Mouse (Mus musculus) heart, adult 2 months (tissue): ENCODE measurements around the gene Adam11. TPM values are rescaled to one million over a fixed set of nuclear protein-coding genes. Genes with fewer than 3 reads are reported as not detected.
"Not testable (repeated sequence)": the region's sequence is repeated elsewhere in the genome, so short reads cannot be mapped to it uniquely, and the experiment has no call there.

Source experiments
- DNase-seq, 2 experiments: peaks; one replicate each; pipeline ENCODE4 v3.0.0; 2021
- H3K27ac ChIP-seq: fragments of 200-600 bp; 2 replicates; pipeline ENCODE4 v1.8.1; 2022
- H3K27me3 ChIP-seq: fragments of 200-500 bp; 2 replicates; pipeline ENCODE4 v1.6.1; 2012; ENCODE audit warnings: mild to moderate bottlenecking, low read length, inconsistent platforms, mixed read lengths; ENCODE audit not compliant: control insufficient read depth, insufficient read depth
- H3K36me3 ChIP-seq: fragments of 200-500 bp; 2 replicates; pipeline ENCODE4 v1.6.1; 2012; ENCODE audit warnings: low read length, inconsistent platforms; ENCODE audit not compliant: control insufficient read depth, insufficient read depth
- H3K4me1 ChIP-seq: fragments of 200-500 bp; 2 replicates; pipeline ENCODE4 v1.6.1; 2011; ENCODE audit warnings: low read length; ENCODE audit not compliant: control insufficient read depth, insufficient read depth
- H3K4me3 ChIP-seq: fragments of 200-600 bp; 2 replicates; pipeline ENCODE4 v1.8.1; 2022
- H3K79me2 ChIP-seq: fragments of 200-500 bp; replicated peaks from 2 replicates; pipeline ENCODE4 v1.6.1; 2012; ENCODE audit warnings: mild to moderate bottlenecking, inconsistent platforms, low read length, moderate library complexity, mixed read lengths; ENCODE audit not compliant: control insufficient read depth, insufficient read depth
- H3K9ac ChIP-seq: fragments of 200-500 bp; 2 replicates; pipeline ENCODE4 v1.6.1; 2012; ENCODE audit warnings: low read depth, mild to moderate bottlenecking, control low read depth, inconsistent platforms, low read length, mixed read lengths
- CTCF ChIP-seq: fragments of 200-600 bp; IDR thresholded peaks from 2 replicates; pipeline ENCODE4 v1.8.1; 2022; ENCODE audit warnings: antibody characterized with exemption, mild to moderate bottlenecking, moderate library complexity
- EP300 ChIP-seq: fragments of 200-500 bp; IDR thresholded peaks from 2 replicates; pipeline ENCODE4 v1.6.1; 2011; ENCODE audit warnings: low read depth, low read length, control low read depth; ENCODE audit not compliant: insufficient read depth
- POLR2A ChIP-seq: fragments of 200-500 bp; IDR thresholded peaks from 2 replicates; pipeline ENCODE4 v1.6.1; 2011; ENCODE audit warnings: mild to moderate bottlenecking, low read depth, low read length, control low read depth; ENCODE audit not compliant: insufficient read depth
- WGBS: fragments of 180-500 bp; shearing (Covaris S2); methylation state at CpG from one replicate; pipeline ENCODE4 v1.1.7; 2018; 5-methylcytosine and 5-hydroxymethylcytosine counted together
- intact Hi-C: fragments of 180-260 bp; cut with DNase I; formaldehyde crosslinking; loops from one replicate; pipeline ENCODE4 v1.15.1; 2025
- long read RNA-seq: library from polyadenylated mRNA; stranded (forward); transcript quantifications from one replicate; pipeline ENCODE4 v2.0.0, GENCODE M21; 2021
- polyA plus RNA-seq: library from polyadenylated mRNA; depleted of rRNA; stranded (reverse); fragments of >200 nt; gene quantifications from 2 replicates; pipeline ENCODE4 v1.2.3, GENCODE M21; 2012; rRNA removed
- total RNA-seq, 2 experiments: library from RNA; stranded (reverse); gene quantifications; 2 replicates each; pipeline ENCODE4 v1.2.3; 2021

Gene Adam11
- total RNA-seq (1 to 10 TPM; 3.4 to 4.9 TPM), polyA plus RNA-seq (10.1 and 12.5 TPM in 2 replicates)
- long read RNA-seq, full-length matches to known transcripts = 1 of 2 reads
- long read RNA-seq, partial matches to known transcripts = 1 of 2 reads
- long read RNA-seq, other reads (novel, unspliced or antisense) = 0 of 2 reads

DNA sequence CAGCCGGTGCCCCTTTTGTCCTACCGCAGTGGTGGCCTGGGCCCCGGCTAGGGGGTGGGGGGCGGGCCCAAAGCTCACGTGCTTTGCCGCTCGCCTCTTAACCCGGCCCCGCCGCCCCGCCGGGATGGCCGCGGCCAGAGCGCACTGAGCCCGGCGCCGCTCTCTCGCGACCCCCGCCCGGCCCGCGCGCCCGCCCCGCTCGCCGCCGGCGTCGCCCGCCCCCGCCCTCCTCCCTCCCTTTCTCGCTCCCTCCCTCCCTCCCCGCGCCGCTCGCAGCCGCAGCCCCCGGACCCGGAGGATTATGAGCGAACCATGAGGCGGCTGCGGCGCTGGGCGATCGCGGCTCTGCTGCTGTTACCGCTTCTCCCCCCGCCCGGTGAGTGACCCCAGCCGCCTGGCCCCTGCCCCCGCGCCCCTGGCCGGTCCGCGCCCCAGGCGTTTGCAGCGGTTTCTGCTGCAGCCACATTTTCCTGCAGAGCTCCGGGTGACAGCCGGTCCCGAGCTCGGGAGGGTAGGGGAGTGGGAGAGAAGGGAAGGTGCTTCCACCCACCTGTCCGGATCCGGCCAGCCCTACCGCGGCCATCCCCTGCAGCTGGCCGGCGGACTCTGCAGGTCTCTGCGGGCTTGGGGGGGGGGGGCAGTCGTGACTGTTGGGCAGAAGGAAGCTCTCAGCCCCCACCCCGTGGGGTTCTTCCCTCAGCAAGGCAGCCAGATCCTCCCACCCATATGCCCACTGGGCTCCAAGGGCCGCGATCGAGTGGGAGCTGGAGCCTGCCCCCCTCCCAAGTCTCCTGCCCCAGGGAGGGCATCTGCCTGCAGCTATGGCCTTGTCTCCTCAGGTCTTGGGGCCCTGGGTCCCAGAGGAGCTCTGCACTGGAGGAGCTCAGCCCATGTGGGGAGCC, at the start of gene Adam11:
TSS of gene Adam11 (plus strand) at position 131 of the 902 bp plus-strand sequence.
- Histone ChIP-seq H3K4me1 (no peaks in the 10 kb centered on the region; the same call in 1 of the 2 replicates), H3K27me3 (peaks cover 6% of the 10 kb centered on the region; the same call in 1 of the 2 replicates), H3K9ac (peak within 1 kb of the TSS; percentile 62), H3K4me3 (peak within 1 kb of the TSS; percentile 57), H3K36me3 (no peaks in the 10 kb centered on the region), H3K79me2 (no peaks in the 10 kb centered on the region), H3K27ac (no peak within 1 kb of the TSS)
- DNase-seq = no peak
- no peak for TF ChIP-seq CTCF
- TF ChIP-seq POLR2A = no peak
- TF ChIP-seq EP300 = no peak
- WGBS = under 1% methylated on average over 57 of the region's 76 CpGs
- intact Hi-C loops = no loop called here

- no peak for DNase-seq
- no peaks in the 10 kb centered on the region for H3K27me3 ChIP-seq
- H3K4me3 ChIP-seq = no peak overlapping the region
- H3K27ac ChIP-seq = no peak overlapping the region
- no peak for TF ChIP-seq EP300
- no peak for TF ChIP-seq POLR2A
- no peak for TF ChIP-seq CTCF
- no peaks in the 10 kb centered on the region for H3K79me2 ChIP-seq
- 86% methylated on average over 4 of the region's 4 CpGs for WGBS
- H3K4me1 ChIP-seq = no peaks in the 10 kb centered on the region
- no peak overlapping the region for H3K9ac ChIP-seq
- H3K36me3 ChIP-seq = no peaks in the 10 kb centered on the region
- intact Hi-C loops = no loop called here
Measured at GRCm38 (mm10) chr11:102712411-102712810, 48.8 kb upstream of the Adam11 start.

- DNase-seq, H3K4me1 ChIP-seq, H3K36me3 ChIP-seq, H3K27ac ChIP-seq, H3K27me3 ChIP-seq, H3K79me2 ChIP-seq, intact Hi-C loops, H3K4me3 ChIP-seq, H3K9ac ChIP-seq: not testable (repeated sequence)
- peak; percentile 58 for TF ChIP-seq CTCF
- 77% methylated on average over 2 of the region's 2 CpGs for WGBS
Measured at GRCm38 (mm10) chr11:102714578-102714977, 46.7 kb upstream of the Adam11 start.

- no peaks in the 10 kb centered on the region for H3K36me3 ChIP-seq
- intact Hi-C loops = no loop called here
- no peaks in the 10 kb centered on the region for H3K4me1 ChIP-seq
- TF ChIP-seq EP300 = no peak
- no peak for TF ChIP-seq POLR2A
- no peak for TF ChIP-seq CTCF
- no peaks in the 10 kb centered on the region for H3K27me3 ChIP-seq
- H3K27ac ChIP-seq = no peak overlapping the region
- H3K79me2 ChIP-seq = no peaks in the 10 kb centered on the region
- WGBS = 77% methylated on average over 7 of the region's 7 CpGs
- H3K4me3 ChIP-seq = no peak overlapping the region
- no peak for DNase-seq
- no peak overlapping the region for H3K9ac ChIP-seq
Measured at GRCm38 (mm10) chr11:102716135-102716534, 45.1 kb upstream of the Adam11 start.

GRCm38 (mm10) chr11:102725574-102725973, 35.7 kb upstream of the Adam11 start:
- Histone ChIP-seq H3K4me1 (no peaks in the 10 kb centered on the region), H3K4me3 (no peak overlapping the region), H3K27ac (no peak overlapping the region), H3K27me3 (no peaks in the 10 kb centered on the region), H3K36me3 (no peaks in the 10 kb centered on the region), H3K79me2 (no peaks in the 10 kb centered on the region), H3K9ac (no peak overlapping the region)
- no peak for DNase-seq
- intact Hi-C loops = no loop called here
- WGBS = 34% methylated on average over 3 of the region's 3 CpGs
- TF ChIP-seq POLR2A (no peak), CTCF (peak; percentile 43), EP300 (no peak)

DNA sequence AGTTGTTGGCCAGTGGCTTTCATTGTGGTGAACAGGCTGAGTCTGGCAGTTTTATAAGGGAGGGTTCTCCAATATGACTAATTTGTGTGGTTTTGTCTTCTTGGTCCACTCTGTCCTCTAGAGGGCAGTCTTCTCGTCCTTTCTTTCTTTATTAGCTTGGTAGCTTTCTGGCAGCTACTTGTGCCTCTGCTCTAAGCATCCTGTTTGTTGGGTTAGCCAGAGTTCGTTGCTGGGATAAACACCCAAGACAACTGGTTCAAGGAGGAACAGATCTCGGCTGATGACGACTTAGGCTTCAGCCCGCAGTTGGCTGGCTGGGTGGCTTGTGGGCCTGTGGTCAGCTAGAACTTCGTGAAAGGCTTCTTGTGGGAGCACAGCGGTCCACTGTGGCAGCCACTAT, 32.6 kb upstream of the Adam11 start:
- no peaks in the 10 kb centered on the region for H3K36me3 ChIP-seq
- no peaks in the 10 kb centered on the region for H3K4me1 ChIP-seq
- intact Hi-C loops = no loop called here
- 33% methylated on average over 7 of the region's 7 CpGs for WGBS
- H3K27ac ChIP-seq = no peak overlapping the region
- H3K27me3 ChIP-seq = no peaks in the 10 kb centered on the region
- peak; percentile 39 to 45 for DNase-seq
- TF ChIP-seq POLR2A (no peak), CTCF (peak; percentile 77)
- no peak overlapping the region for H3K4me3 ChIP-seq
- H3K79me2 ChIP-seq = no peaks in the 10 kb centered on the region
- no peak overlapping the region for H3K9ac ChIP-seq
